Mouse (Mus musculus): ENCODE measurements at regions not wholly inside any gene's neighbourhood (a gene's known extent, or its start where the extent isn't known, plus 50 kb on each side); places are given as distances from the start of the nearest gene placed in this dataset.

- DNase-seq (ENCODE audit: low read depth) = no peak
- TF ChIP-seq CTCF (IDR thresholded peaks at IDR 0.05; ENCODE audit: borderline replicate concordance, extremely low read depth, insufficient read depth, insufficient read length) = no peak
Measured at GRCm38 (mm10) chr5:138875180-138876076, 55.5 kb downstream of the Gm5294 start.

DNA sequence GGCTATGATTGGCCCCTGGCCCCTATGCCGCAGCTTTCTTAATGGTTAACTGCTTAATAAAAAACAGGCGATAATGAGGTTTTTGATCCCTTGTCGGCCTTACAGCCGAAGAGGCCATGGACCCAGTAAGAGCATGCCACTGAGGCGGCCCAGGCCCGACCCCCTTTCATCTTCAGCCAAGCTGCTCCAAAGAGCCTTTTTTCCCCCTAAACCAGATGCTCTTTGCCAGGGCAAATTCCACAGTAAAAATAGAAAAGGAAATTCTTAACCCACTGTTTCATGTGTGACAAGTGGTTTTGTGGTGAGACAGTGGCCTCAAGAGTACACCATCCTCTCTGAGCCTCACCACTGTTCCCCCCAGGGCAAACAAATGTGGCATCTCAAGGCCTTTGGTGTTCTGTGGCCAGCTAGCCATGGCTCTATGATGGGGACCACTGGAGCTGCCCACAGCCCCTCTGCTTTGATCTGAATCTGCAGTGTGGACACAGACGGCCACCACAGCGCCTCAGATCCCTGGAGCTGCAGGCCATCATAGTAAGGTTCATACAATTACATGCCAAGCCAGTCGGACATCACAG, 61.9 kb downstream of the Gm5294 start:
- TF ChIP-seq CTCF (IDR thresholded peaks at IDR 0.05; ENCODE audit: borderline replicate concordance, extremely low read depth, insufficient read depth, insufficient read length) (no peak), POLR2A (IDR thresholded peaks at IDR 0.05; ENCODE audit: borderline replicate concordance, extremely low read depth, insufficient read depth, insufficient read length, poor library complexity, severe bottlenecking) (no peak)
- DNase-seq (ENCODE audit: low read depth) = peak; percentile 58

- DNase-seq (ENCODE audit: low read depth) = no peak
Measured at GRCm38 (mm10) chr5:138883573-138883972, 63.7 kb downstream of the Gm5294 start.

GRCm38 (mm10) chr5:138885905-138886304, 66.0 kb downstream of the Gm5294 start:
- no peak for DNase-seq (ENCODE audit: low read depth)
- TF ChIP-seq CTCF (IDR thresholded peaks at IDR 0.05; ENCODE audit: borderline replicate concordance, extremely low read depth, insufficient read depth, insufficient read length) (no peak), POLR2A (IDR thresholded peaks at IDR 0.05; ENCODE audit: borderline replicate concordance, extremely low read depth, insufficient read depth, insufficient read length, poor library complexity, severe bottlenecking) (no peak)

More at GRCm38 (mm10) chr5:138883573-138883972, 63.7 kb downstream of the Gm5294 start:
- TF ChIP-seq POLR2A (IDR thresholded peaks at IDR 0.05; ENCODE audit: borderline replicate concordance, extremely low read depth, insufficient read depth, insufficient read length, poor library complexity, severe bottlenecking) (no peak), CTCF (IDR thresholded peaks at IDR 0.05; ENCODE audit: borderline replicate concordance, extremely low read depth, insufficient read depth, insufficient read length) (no peak)

GRCm38 (mm10) chr5:138888749-138889148, 68.9 kb downstream of the Gm5294 start:
- DNase-seq (ENCODE audit: low read depth) = no peak
- TF ChIP-seq CTCF (IDR thresholded peaks at IDR 0.05; ENCODE audit: borderline replicate concordance, extremely low read depth, insufficient read depth, insufficient read length) (no peak), POLR2A (IDR thresholded peaks at IDR 0.05; ENCODE audit: borderline replicate concordance, extremely low read depth, insufficient read depth, insufficient read length, poor library complexity, severe bottlenecking) (no peak)

GRCm38 (mm10) chr5:138889760-138890159, 69.9 kb downstream of the Gm5294 start:
- DNase-seq (ENCODE audit: low read depth) = no peak
- TF ChIP-seq POLR2A (IDR thresholded peaks at IDR 0.05; ENCODE audit: borderline replicate concordance, extremely low read depth, insufficient read depth, insufficient read length, poor library complexity, severe bottlenecking) (no peak), CTCF (IDR thresholded peaks at IDR 0.05; ENCODE audit: borderline replicate concordance, extremely low read depth, insufficient read depth, insufficient read length) (no peak)

DNA sequence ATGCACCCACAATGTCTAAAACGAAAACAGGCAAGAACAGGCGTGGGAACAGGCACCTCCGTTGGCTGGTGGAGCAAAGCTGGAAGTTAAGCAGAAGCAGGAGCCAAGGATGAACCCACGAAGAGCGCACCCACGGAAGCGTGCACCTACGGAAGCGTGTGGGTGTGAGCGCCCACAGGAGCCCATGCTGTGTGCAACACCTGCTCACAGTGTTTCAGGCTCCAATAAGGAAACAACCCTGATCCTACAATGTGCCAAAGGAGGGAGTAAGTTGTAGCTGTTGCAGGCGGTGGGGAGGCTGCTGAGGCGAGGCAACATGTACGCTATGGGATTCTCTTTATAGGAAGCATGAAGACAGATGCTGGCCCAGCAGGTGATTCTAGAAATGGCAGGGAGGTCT, 74.6 kb downstream of the Gm5294 start:
- DNase-seq (ENCODE audit: low read depth) = peak; percentile 3
- TF ChIP-seq POLR2A (IDR thresholded peaks at IDR 0.05; ENCODE audit: borderline replicate concordance, extremely low read depth, insufficient read depth, insufficient read length, poor library complexity, severe bottlenecking) (no peak), CTCF (IDR thresholded peaks at IDR 0.05; ENCODE audit: borderline replicate concordance, extremely low read depth, insufficient read depth, insufficient read length) (no peak)

GRCm38 (mm10) chr5:138897255-138897654, 77.4 kb downstream of the Gm5294 start:
- no peak for DNase-seq (ENCODE audit: low read depth)
- no peak for TF ChIP-seq POLR2A (IDR thresholded peaks at IDR 0.05; ENCODE audit: borderline replicate concordance, extremely low read depth, insufficient read depth, insufficient read length, poor library complexity, severe bottlenecking)
- no peak for TF ChIP-seq CTCF (IDR thresholded peaks at IDR 0.05; ENCODE audit: borderline replicate concordance, extremely low read depth, insufficient read depth, insufficient read length)

DNA sequence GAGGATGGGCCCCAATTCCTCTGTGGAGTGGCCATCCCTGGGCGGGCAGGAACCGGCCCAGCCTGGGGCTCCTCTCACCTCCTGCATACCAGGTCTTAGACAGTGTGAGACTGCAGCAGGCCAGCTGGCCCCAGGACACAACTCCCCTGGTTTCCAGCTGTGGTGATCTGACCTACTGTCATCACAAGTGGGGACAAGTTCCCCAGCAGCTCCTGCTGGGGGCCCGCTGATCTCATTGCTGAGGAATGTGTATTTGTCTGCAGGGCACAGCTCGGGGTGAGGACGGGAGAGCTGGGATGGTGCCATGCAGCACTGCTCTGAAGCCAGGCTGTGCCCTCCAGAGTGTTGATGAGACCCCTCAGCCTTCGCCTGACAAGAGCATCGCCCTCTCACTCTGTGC, 78.6 kb downstream of the Gm5294 start:
- TF ChIP-seq POLR2A (IDR thresholded peaks at IDR 0.05; ENCODE audit: borderline replicate concordance, extremely low read depth, insufficient read depth, insufficient read length, poor library complexity, severe bottlenecking) = no peak
- TF ChIP-seq CTCF (IDR thresholded peaks at IDR 0.05; ENCODE audit: borderline replicate concordance, extremely low read depth, insufficient read depth, insufficient read length) = no peak
- DNase-seq (ENCODE audit: low read depth) = no peak

DNA sequence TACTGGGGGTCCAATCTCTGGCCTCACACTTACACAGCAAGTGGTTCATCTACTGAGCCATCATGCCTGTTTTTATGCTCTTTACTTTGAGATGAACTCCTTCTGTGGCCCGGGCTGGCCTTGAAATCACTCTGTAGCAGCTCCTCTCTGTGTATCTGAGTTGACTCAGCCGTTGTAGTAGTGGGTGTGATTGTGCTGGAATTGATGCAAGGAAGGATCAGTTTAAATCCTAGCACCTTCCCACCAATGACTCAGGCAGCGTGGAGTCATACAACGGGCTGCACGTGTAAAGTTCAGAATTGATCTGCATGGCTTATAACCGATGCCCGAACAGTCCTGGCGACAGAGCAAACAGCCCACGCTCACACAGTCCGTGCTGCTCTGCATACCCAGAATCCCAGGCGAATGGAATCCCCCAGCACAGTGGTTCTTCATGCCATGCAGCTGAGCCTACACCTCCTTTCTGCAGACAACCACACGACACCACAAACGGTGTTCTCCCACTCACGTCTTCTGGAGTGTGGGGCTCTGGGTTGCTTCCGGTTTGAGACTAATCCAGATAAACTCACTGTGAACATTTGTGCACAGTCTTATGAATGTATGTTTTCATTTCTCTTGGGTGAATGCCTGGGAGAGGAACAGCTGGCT, 81.2 kb downstream of the Gm5294 start:
- no peak for DNase-seq (ENCODE audit: low read depth)
- TF ChIP-seq CTCF (IDR thresholded peaks at IDR 0.05; ENCODE audit: borderline replicate concordance, extremely low read depth, insufficient read depth, insufficient read length) = no peak
- TF ChIP-seq POLR2A (IDR thresholded peaks at IDR 0.05; ENCODE audit: borderline replicate concordance, extremely low read depth, insufficient read depth, insufficient read length, poor library complexity, severe bottlenecking) = no peak

GRCm38 (mm10) chr5:138902316-138902715, 82.4 kb downstream of the Gm5294 start:
- TF ChIP-seq POLR2A (IDR thresholded peaks at IDR 0.05; ENCODE audit: borderline replicate concordance, extremely low read depth, insufficient read depth, insufficient read length, poor library complexity, severe bottlenecking) = no peak
- TF ChIP-seq CTCF (IDR thresholded peaks at IDR 0.05; ENCODE audit: borderline replicate concordance, extremely low read depth, insufficient read depth, insufficient read length) = no peak
- no peak for DNase-seq (ENCODE audit: low read depth)

Measured in brain, embryonic 14.5 days (tissue).